Mouse (Mus musculus) heart, embryonic 15.5 days (tissue): ENCODE data around the gene Edc3. TPM values are rescaled to one million over a fixed set of nuclear protein-coding genes. Genes with fewer than 3 reads are reported as not detected.
A peak's percentile ranks its signal among the peaks of the same experiment; 100 is the strongest.

ENCODE experiments used
- ATAC-seq: fragments of 200-750 bp; cut with Nextera tagmentation; replicated peaks from 2 replicates; pipeline ENCODE4 v1.8.0; 2017; ENCODE audit warnings: low read depth, moderate TSS enrichment; ENCODE audit not compliant: insufficient number of reproducible peaks, insufficient read depth, low FRiP score
- H3K27ac ChIP-seq: fragments of 300-500 bp; sonication (generic); 2 replicates; pipeline ENCODE4 v1.5.1; 2015; ENCODE audit warnings: mild to moderate bottlenecking, inconsistent platforms
- H3K27me3 ChIP-seq: fragments of 300-500 bp; sonication (generic); 2 replicates; pipeline ENCODE4 v1.6.1; 2015; ENCODE audit warnings: inconsistent platforms
- H3K36me3 ChIP-seq: fragments of 300-500 bp; sonication (generic); 2 replicates; pipeline ENCODE4 v1.6.1; 2015; ENCODE audit warnings: mild to moderate bottlenecking, inconsistent platforms
- H3K4me1 ChIP-seq: fragments of 300-500 bp; sonication (generic); replicated peaks from 2 replicates; pipeline ENCODE4 v1.6.1; 2015; ENCODE audit warnings: inconsistent platforms
- H3K4me2 ChIP-seq: fragments of 300-500 bp; sonication (generic); 2 replicates; pipeline ENCODE4 v1.6.1; 2015; ENCODE audit warnings: inconsistent platforms, mild to moderate bottlenecking, moderate library complexity
- H3K4me3 ChIP-seq: fragments of 300-500 bp; sonication (generic); 2 replicates; pipeline ENCODE4 v1.5.1; 2015; ENCODE audit warnings: mild to moderate bottlenecking, inconsistent platforms
- H3K9ac ChIP-seq: fragments of 300-500 bp; sonication (generic); 2 replicates; pipeline ENCODE4 v1.6.1; 2015; ENCODE audit warnings: mild to moderate bottlenecking, inconsistent platforms
- H3K9me3 ChIP-seq: fragments of 300-500 bp; sonication (generic); replicated peaks from 2 replicates; pipeline ENCODE4 v1.6.1; 2016; ENCODE audit warnings: inconsistent platforms
- WGBS: fragments of 180-500 bp; shearing (Covaris S2); methylation state at CpG from one replicate; pipeline ENCODE4 v1.1.7; 2015; ENCODE audit warnings: mixed read lengths; 5-methylcytosine and 5-hydroxymethylcytosine counted together
- polyA plus RNA-seq: library from polyadenylated mRNA; unstranded; fragments of >200 nt; fragmentation: Nextera tagmentation; extraction: Ambion mirVana; gene quantifications from 2 replicates; pipeline ENCODE4 v1.2.1, GENCODE M21; 2015

The Edc3 gene
- polyA plus RNA-seq, 1 experiment from 2014 or later = 13.5 TPM

GRCm38 (mm10) chr9:57775026-57775425 is 66.7 kb downstream of the Edc3 start:
- Histone ChIP-seq H3K4me1 (peaks cover 14% of the 10 kb centered on the region), H3K4me3 (no peak overlapping the region), H3K27ac (no peak overlapping the region), H3K9ac (no peak overlapping the region), H3K36me3 (no peaks in the 10 kb centered on the region), H3K9me3 (no peaks in the 10 kb centered on the region), H3K4me2 (no peak overlapping the region), H3K27me3 (no peaks in the 10 kb centered on the region)
- ATAC-seq = no peak
- 72% methylated on average over 5 of the region's 5 CpGs for WGBS

- WGBS = 71% methylated on average over 4 of the region's 4 CpGs
- Histone ChIP-seq H3K36me3 (no peaks in the 10 kb centered on the region), H3K27ac (no peak overlapping the region), H3K4me3 (no peak overlapping the region), H3K9me3 (no peaks in the 10 kb centered on the region), H3K4me2 (no peak overlapping the region), H3K9ac (no peak overlapping the region), H3K4me1 (peaks cover 8% of the 10 kb centered on the region), H3K27me3 (no peaks in the 10 kb centered on the region)
- ATAC-seq = no peak
Observed at GRCm38 (mm10) chr9:57775736-57776135, 67.4 kb downstream of the Edc3 start.

GRCm38 (mm10) chr9:57782656-57783055 is 74.3 kb downstream of the Edc3 start:
- Histone ChIP-seq H3K9ac (no peak overlapping the region), H3K9me3 (no peaks in the 10 kb centered on the region), H3K4me1 (peaks cover 7% of the 10 kb centered on the region; the same call in 1 of the 2 replicates), H3K27me3 (no peaks in the 10 kb centered on the region), H3K4me3 (no peak overlapping the region), H3K36me3 (no peaks in the 10 kb centered on the region), H3K4me2 (no peak overlapping the region), H3K27ac (no peak overlapping the region)
- no peak for ATAC-seq
- WGBS = 86% methylated on average over 3 of the region's 3 CpGs

- H3K4me2 ChIP-seq = no peak overlapping the region
- no peak overlapping the region for H3K27ac ChIP-seq
- H3K36me3 ChIP-seq = peaks cover 12% of the 10 kb centered on the region
- ATAC-seq = no peak
- WGBS = 73% methylated on average over 3 of the region's 3 CpGs
- H3K9me3 ChIP-seq = no peaks in the 10 kb centered on the region
- no peak overlapping the region for H3K9ac ChIP-seq
- H3K4me3 ChIP-seq = no peak overlapping the region
- H3K27me3 ChIP-seq = no peaks in the 10 kb centered on the region
- no peaks in the 10 kb centered on the region for H3K4me1 ChIP-seq
Observed at GRCm38 (mm10) chr9:57789733-57790132, 81.4 kb downstream of the Edc3 start.

GRCm38 (mm10) chr9:57797456-57797855 is 89.1 kb downstream of the Edc3 start:
- H3K27ac ChIP-seq = no peak overlapping the region
- 91% methylated on average over 8 of the region's 8 CpGs for WGBS
- peaks cover 31% of the 10 kb centered on the region for H3K36me3 ChIP-seq
- no peak for ATAC-seq
- no peaks in the 10 kb centered on the region for H3K9me3 ChIP-seq
- H3K4me2 ChIP-seq = no peak overlapping the region
- H3K4me1 ChIP-seq = peaks cover 20% of the 10 kb centered on the region
- H3K9ac ChIP-seq = no peak overlapping the region
- no peak overlapping the region for H3K4me3 ChIP-seq
- H3K27me3 ChIP-seq = no peaks in the 10 kb centered on the region

- 0 out of 2 replicates have a peak overlapping the region, but pooled peaks have one; percentile 16 for H3K27ac ChIP-seq
- H3K4me2 ChIP-seq = 0 out of 2 replicates have a peak overlapping the region, but pooled peaks have one; percentile 14
- peaks cover 28% of the 10 kb centered on the region for H3K36me3 ChIP-seq
- no peaks in the 10 kb centered on the region for H3K9me3 ChIP-seq
- 11% methylated on average over 10 of the region's 10 CpGs for WGBS
- no peaks in the 10 kb centered on the region for H3K27me3 ChIP-seq
- peaks cover 33% of the 10 kb centered on the region for H3K4me1 ChIP-seq
- no peak overlapping the region for H3K9ac ChIP-seq
- H3K4me3 ChIP-seq = no peak overlapping the region
- ATAC-seq = peak; percentile 70
Observed at GRCm38 (mm10) chr9:57798725-57799253, 90.4 kb downstream of the Edc3 start.

- Histone ChIP-seq H3K9ac (no peak overlapping the region), H3K4me1 (peaks cover 46% of the 10 kb centered on the region), H3K27me3 (no peaks in the 10 kb centered on the region), H3K4me2 (peak overlapping the region; percentile 26; the same call in 1 of the 2 replicates), H3K4me3 (no peak overlapping the region), H3K36me3 (peaks cover 15% of the 10 kb centered on the region), H3K9me3 (no peaks in the 10 kb centered on the region), H3K27ac (no peak overlapping the region)
- WGBS = 51% methylated on average over 9 of the region's 9 CpGs
- no peak for ATAC-seq
Observed at GRCm38 (mm10) chr9:57800325-57800975, 92.1 kb downstream of the Edc3 start.

Other genes with a start within 250 kb of the Edc3 start
- 7.6 and 9.7 TPM in 2 replicates for gene Scamp5, start 240.5 kb upstream of the Edc3 start, polyA plus RNA-seq
- 11.5 and 12.9 TPM in 2 replicates for gene Rpp25, start 204.5 kb upstream of the Edc3 start, polyA plus RNA-seq
- gene Cox5a, start 187.3 kb upstream of the Edc3 start, polyA plus RNA-seq = 1,248 and 1,820 TPM in 2 replicates
- gene Fam219b, start 171.0 kb upstream of the Edc3 start, polyA plus RNA-seq = 10.6 and 15.1 TPM in 2 replicates
- gene Mpi, start 155.8 kb upstream of the Edc3 start, polyA plus RNA-seq = 75.2 and 80.6 TPM in 2 replicates
- 47.3 and 56.0 TPM in 2 replicates for gene Scamp2, start 147.6 kb upstream of the Edc3 start, polyA plus RNA-seq
- gene Ulk3, start 119.1 kb upstream of the Edc3 start, polyA plus RNA-seq = 14.3 and 21.3 TPM in 2 replicates
- gene Cplx3, start 102.3 kb upstream of the Edc3 start, polyA plus RNA-seq = not detected in 2 replicates
- gene Lman1l, start 87.8 kb upstream of the Edc3 start, polyA plus RNA-seq = not detected in 2 replicates
- 14.6 and 20.6 TPM in 2 replicates for gene Csk, start 54.9 kb upstream of the Edc3 start, polyA plus RNA-seq
- gene Cyp1a2, start 24.8 kb upstream of the Edc3 start, polyA plus RNA-seq = not detected in 2 replicates
- not detected in 2 replicates for gene Cyp1a1, start 20.6 kb upstream of the Edc3 start, polyA plus RNA-seq
- 48.5 and 65.2 TPM in 2 replicates for gene Clk3, start 57.3 kb downstream of the Edc3 start, polyA plus RNA-seq
- gene Arid3b, start 128.3 kb downstream of the Edc3 start, polyA plus RNA-seq = 5.9 and 8.5 TPM in 2 replicates
- gene Ubl7, start 202.4 kb downstream of the Edc3 start, polyA plus RNA-seq = 100 and 102 TPM in 2 replicates
- 0.58 and 0.66 TPM in 2 replicates for gene Sema7a, start 231.6 kb downstream of the Edc3 start, polyA plus RNA-seq